Mouse (Mus musculus): ENCODE measurements around the gene Phtf2.
A peak's percentile ranks its signal among the peaks of the same experiment; 100 is the strongest.
"Not testable (repeated sequence)": the region's sequence is repeated elsewhere in the genome, so short reads cannot be mapped to it uniquely, and the experiment has no call there.

Phtf2 gene

DNA sequence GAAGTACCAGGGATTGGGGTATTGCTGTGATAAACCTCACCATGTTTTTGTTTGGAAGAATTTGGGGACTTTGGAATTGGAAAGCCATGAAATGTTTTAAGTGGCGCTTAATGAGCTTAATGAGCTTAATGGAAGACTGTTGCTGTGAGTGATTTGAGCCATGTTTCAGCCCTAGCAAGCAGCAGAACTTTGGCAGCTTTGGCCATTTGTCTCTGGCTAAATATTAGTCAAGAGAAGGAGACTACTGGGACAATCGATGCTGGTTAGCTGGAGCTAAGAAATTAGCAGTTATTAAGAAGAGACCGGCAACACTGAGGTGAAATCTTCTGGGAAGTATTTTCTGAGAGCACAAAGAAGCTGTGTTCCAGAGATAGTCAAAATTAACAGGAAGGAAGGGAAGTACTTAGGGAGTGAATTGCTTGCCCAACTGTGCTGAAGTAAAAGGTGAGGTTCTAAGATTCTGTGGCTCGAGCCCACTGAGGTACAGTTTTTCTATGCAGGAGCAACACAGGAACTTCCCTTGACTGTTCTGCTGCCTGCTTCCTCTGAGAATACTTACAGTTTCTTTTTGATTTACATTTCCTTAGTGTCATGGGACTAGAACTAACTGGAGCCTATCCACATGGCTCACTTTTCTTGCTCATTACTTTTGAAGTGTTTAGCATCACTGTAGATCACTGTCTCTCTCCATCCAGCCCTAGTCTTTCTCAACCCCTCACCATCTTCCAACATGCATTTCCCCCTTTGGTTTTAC is 17.5 kb downstream of the Phtf2 start:
- no peak for DNase-seq (ENCODE audit: low spot score)

GRCm38 (mm10) chr5:20861901-20862300 is 20.0 kb downstream of the Phtf2 start:
- no peak for DNase-seq (ENCODE audit: low spot score)

GRCm38 (mm10) chr5:20860565-20860964 is 21.4 kb downstream of the Phtf2 start:
- no peak for DNase-seq (ENCODE audit: low spot score)

DNA sequence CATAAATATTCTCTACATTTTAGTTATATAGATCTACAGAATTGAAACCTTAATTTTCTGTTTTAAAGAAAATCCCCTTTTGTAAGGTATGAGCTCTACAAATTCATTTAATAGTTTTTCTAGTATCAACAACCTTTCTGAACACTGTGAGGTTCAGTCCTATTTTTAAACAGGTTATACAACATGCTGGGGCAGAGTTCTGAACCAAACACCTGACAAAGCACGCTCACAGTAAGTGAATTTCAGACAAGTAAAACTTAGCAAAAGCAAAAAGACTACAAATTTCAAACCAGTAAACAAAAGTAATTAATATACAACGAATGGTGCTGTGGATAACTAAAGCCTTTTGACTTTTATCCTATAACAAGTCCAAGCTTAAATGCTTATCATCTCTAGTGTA is 23.5 kb downstream of the Phtf2 start:
- no peak for DNase-seq (ENCODE audit: low spot score)

DNA sequence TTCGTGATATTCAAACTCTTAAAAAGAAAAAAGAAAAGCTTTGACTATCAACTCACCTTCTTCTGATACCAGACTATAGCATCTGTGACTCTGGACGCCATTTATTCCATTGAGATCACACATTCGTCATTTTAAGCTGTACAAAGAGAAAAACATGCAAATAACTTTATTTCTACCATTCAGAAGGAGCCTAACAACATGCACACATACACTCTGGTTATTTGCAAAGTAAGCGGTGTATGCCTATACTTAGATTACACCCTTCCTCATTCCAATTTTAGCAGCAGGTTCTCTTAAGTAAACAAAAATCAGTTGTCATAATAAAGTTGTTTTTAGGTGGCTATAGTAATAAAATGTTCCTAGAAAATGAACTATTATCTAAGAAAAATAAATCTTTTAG is 26.9 kb downstream of the Phtf2 start:
- DNase-seq (ENCODE audit: low spot score), result no peak

- no peak for DNase-seq (ENCODE audit: low spot score)
These were observed 34.9 kb downstream of the Phtf2 start for GRCm38 (mm10) chr5:20847010-20847409.

DNA sequence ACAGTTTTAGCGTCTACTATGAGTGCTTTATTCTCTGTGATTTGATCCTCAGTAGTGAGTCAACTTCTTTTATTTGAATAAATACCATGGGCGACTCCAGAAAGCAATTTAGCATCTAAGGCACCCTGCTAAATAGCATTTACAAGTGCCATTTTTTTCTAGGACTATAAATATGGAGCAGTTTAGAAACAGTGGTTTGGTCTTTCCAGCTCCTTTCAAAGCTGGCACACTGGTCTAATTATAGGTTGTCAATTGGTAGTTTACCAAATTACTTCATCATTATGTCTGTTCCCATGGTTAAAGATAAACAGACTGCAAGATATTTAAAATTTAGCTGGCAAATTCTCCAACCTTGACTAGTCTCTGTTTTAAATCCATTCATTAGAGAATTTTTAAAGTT is 38.1 kb downstream of the Phtf2 start:
- no peak for DNase-seq (ENCODE audit: low spot score)

- DNase-seq (ENCODE audit: low spot score), result no peak
These were observed 38.5 kb downstream of the Phtf2 start for GRCm38 (mm10) chr5:20843405-20843804.

- DNase-seq (ENCODE audit: low spot score), result no peak
These were observed 44.8 kb downstream of the Phtf2 start for GRCm38 (mm10) chr5:20837082-20837481.

DNA sequence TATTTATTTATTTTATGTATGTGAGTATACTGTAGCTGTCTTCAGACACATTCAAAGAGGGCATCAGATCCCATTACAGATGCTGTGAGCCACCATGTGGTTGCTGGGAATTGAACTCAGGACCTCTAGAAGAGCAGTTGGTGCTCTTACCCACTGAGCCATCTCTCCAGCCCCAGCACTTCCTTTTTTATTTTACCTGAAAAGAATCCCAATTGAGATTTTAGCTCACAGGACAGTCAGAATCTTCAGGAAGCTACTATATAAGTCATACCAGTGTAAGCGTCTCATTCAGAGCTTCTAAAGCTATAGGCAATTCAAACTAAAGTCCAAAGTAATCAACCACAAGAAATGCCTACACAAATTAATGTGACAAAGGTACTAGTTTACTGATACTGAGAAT is 47.5 kb downstream of the Phtf2 start:
- no peak for DNase-seq (ENCODE audit: low spot score)

DNA sequence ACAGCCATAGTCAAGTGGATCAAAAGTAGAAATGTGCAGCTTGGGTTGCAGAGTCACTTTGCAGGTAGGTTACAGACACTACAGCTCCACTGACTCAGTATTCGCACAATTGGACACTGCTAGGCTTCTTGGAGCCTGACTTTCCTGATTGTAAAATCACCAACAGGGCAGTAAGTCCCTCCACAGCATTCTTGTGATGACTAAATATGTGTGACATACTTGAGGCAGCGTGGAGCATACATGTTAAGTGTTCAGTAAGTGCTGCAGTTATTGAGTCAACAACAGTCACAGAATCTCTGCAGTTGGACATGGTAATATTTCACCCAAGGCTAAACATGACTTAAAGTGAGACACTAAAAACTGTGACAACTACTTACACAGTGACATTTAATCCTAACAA is 50.5 kb downstream of the Phtf2 start:
- no peak for DNase-seq (ENCODE audit: low spot score)

- no peak for DNase-seq (ENCODE audit: low spot score)
These were observed 51.2 kb downstream of the Phtf2 start for GRCm38 (mm10) chr5:20830717-20831116.

GRCm38 (mm10) chr5:20821647-20822046 is 60.3 kb downstream of the Phtf2 start:
- DNase-seq (ENCODE audit: low spot score), result no peak

DNA sequence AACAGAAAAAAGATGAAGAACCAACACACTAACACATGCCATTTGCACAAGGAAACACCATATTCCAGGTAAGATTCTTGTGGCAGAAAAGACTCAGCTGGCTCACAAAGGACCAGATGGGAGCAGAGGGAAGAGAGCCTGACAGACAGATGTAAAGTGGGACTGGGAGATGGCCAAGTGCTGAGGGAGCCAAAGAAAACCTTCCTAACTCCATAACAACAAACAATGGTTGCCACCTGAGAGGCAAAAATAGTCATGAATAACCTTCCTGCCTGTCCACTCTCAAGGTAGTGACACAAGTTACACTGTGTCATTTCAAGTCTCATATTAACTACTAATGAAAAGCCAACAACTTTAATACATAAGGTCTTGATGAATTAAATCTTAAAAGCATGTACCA is 60.8 kb downstream of the Phtf2 start:
- DNase-seq (ENCODE audit: low spot score), result no peak

GRCm38 (mm10) chr5:20815094-20815493 is 66.8 kb downstream of the Phtf2 start:
- no peak for DNase-seq (ENCODE audit: low spot score)

- no peak for DNase-seq (ENCODE audit: low spot score)
These were observed 71.5 kb downstream of the Phtf2 start for GRCm38 (mm10) chr5:20810449-20810848.

GRCm38 (mm10) chr5:20795932-20796331 is 86.0 kb downstream of the Phtf2 start:
- no peak for DNase-seq (ENCODE audit: low spot score)

DNA sequence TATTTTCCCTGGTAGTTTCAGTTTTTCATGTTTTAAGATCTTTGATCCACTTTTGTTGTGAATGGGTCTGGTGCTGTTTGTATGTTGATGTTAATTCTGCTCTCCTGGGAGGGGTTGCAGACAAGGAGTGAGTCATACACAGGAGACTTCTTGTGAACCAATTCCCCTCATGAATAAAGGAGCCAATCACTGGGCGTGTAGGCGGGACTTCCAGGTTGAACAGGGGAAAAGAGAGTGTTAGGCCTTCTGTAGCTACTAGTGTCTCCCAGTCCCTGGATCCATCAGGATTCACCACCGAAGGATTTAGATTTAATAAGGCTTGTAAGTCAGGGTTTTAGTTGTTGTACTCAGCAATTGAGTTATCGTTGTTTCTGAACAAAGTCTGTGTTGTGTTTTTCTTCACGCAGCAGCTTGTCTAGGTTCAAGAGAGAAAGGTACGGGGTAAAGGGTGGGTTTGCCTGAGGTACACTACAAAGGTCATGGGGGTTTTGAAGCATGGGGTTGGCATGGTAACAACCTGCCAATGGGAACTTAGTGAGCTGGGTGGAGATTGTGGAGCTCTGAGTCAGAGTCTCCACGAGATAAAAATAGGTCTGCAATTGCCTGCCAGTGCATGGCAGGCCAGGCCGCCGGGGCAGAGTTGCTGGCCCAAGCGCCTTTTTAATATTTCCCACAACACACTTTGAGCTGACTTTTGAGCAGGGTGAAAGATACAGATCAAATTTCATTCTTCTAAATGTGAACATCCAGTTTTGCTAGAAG is 90.0 kb downstream of the Phtf2 start:
- no peak for DNase-seq (ENCODE audit: low spot score)

GRCm38 (mm10) chr5:20786471-20786870 is 95.5 kb downstream of the Phtf2 start:
- not testable (repeated sequence) for DNase-seq (ENCODE audit: low spot score)

- DNase-seq (ENCODE audit: low spot score), result no peak
These were observed 100.8 kb downstream of the Phtf2 start for GRCm38 (mm10) chr5:20781116-20781515.

GRCm38 (mm10) chr5:20779191-20779590 is 102.7 kb downstream of the Phtf2 start:
- no peak for DNase-seq (ENCODE audit: low spot score)

- DNase-seq (ENCODE audit: low spot score), result no peak
These were observed 103.5 kb downstream of the Phtf2 start for GRCm38 (mm10) chr5:20778274-20778984.

GRCm38 (mm10) chr5:20773341-20773740 is 108.6 kb downstream of the Phtf2 start:
- DNase-seq (ENCODE audit: low spot score), result peak; percentile 63
